Mouse (Mus musculus) adrenal gland, postnatal 25 days (tissue): ENCODE results near the gene Sdhc. TPM values are rescaled to one million over a fixed set of nuclear protein-coding genes. Genes with fewer than 3 reads are reported as not detected.

Source experiments
- DNase-seq: peaks from one replicate; pipeline ENCODE4 v3.0.0; 2021; ENCODE audit warnings: mixed read lengths
- long read RNA-seq: library from polyadenylated mRNA; stranded (forward); transcript quantifications from one replicate; pipeline ENCODE4 v2.0.0, GENCODE M21; 2021
- total RNA-seq: library from RNA; stranded (reverse); gene quantifications from 2 replicates; pipeline ENCODE4 v1.2.3, GENCODE M21; 2021

Sdhc gene
- 372 and 386 TPM in 2 replicates for total RNA-seq
- long read RNA-seq, transcript Sdhc-202 (6 exons, 3,171 nt), result major isoform, 37 of 69 reads
- long read RNA-seq, partial matches to known transcripts, result 12 of 69 reads
- long read RNA-seq, other reads (novel, unspliced or antisense), result 20 of 69 reads

DNA sequence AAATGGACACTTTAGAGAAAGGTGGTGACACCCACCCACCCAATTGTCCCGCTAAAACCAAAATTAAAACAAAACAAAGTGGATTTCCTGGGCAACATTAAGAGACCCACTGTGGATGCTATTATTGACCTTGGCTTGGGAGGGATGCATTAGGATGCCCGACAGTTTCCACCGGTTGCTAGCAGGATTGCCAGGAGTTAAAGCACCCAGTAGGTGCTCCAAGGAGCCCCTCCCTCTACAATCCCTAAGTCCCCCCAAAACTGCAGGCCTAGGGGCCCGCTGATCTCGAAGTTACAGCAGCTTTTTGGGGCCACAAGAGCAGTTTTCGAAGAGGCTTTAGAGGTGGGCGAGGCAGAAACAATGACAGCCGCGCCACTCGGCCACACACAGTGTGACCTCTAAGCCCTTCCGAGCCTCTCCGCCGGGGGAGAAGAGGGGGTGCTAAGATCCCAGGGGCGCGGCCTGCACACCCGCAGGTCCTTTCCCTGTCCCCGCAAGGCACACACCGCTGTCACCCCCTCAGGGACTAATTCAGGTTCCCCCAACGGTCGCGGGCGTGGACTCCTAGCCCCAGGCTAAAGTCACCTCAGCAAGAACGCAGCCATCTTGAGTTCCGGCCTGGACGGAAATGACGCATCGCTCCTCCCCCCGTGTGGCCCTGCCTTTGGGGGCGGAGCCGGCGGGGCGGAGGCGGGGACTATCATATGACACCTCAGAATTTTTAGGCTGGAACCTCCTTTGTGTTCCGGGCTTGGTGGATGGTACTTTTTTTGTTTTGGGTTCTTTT lies at the start of gene Sdhc, which contains the start of gene Mpz:
Gene Sdhc (minus strand): TSS at position 630 of the 787 bp plus-strand sequence.
Gene Mpz (plus strand): TSS at position 738 of the 787 bp plus-strand sequence.
- peak; percentile 95 for DNase-seq

DNA sequence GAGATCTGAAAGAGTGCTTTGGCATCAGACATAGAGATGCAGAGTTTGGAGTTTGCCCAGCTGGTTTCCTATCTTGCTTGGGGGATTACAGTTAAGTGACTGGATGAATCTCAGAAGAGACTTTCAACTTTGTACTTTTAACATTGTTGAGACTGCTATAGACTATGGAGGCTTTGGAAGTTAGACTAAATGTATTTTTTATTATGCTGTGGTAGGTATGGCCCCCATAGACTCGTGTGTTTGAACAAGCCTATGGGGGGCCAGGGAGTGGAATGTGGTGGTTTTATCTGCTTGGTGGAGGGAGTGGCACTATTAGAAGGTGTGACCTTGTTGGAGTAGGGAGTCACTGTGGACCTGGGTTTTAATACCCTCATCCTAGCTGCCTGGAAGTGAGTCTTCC lies 49.1 kb upstream of the Sdhc start:
- DNase-seq, result no peak

DNA sequence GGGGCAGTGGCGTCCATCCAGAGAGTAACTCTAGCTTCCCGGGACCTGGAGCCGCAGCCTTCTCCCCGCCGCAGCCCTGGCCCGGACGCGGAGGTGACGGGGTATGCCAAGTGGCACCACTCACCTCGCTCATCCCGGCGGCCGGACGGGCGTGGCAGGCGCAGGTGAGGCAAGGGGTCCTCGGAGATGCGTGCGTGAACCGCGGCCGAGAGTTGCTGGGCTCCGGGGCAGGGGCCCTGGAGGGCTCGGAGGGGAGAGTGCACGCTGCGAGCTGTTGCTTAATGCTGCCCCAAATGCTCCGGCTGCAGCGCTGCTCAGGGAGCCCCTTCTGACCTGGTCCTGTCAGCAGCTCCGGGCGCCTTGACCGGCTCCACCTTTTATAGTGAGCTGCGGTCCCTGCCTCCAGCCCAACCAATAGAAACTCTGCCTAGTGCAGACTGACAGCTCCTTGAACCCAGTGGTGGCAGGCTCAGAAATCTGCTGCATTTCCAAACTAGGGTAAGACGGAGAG lies 45.5 kb upstream of the Sdhc start, which contains the start of gene Pcp4l1:
Gene Pcp4l1 (minus strand): TSS at position 382 of the 511 bp plus-strand sequence.
- peak; percentile 68 for DNase-seq

GRCm38 (mm10) chr1:171195046-171195822 lies 44.8 kb upstream of the Sdhc start:
- no peak for DNase-seq

DNA sequence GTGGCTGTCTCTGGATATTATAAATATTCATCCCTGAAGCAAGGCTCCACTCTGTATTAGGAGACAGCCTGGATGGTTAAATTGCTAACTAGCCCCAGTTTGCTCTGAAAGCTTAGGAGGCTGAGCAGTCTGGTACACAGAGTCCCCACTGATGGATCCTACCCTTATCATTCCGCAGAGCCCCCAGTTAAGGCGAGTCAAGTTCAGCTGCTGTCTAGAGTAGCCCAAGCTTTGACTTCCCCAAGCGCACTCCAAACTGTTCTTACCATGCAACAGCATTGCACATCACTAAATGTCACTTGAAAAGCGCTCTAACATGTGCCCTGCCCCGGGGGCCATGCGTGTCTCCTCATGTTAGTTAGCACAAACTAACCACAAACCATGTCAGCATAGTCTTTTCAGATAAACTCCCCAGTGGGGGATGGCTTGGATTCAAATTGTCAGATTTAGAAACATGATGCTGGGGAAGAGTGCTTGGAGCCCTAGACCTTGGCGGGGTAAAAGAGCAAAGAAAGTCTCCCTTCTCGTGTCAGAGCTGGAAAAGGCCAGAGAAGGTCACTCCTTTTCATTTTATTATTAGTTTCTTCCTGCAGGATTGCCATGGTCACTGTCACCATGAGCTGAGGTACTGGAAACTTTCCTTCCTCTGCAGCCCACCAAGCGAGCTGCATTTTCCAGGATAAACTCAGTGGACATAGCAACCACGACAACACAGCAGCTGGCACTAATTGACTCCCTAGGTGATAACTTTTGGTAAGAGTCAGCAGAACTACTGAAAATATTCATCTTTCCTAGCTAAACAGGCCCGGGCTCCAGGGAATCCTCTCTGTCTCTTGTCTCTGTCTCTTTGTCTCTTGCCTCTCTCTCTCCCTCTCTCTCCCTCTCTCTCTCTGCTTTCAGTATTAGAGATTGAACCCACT lies 43.8 kb upstream of the Sdhc start:
- no peak for DNase-seq

- DNase-seq, result no peak
Observed at GRCm38 (mm10) chr1:171193093-171193840, 42.9 kb upstream of the Sdhc start.

- no peak for DNase-seq
Observed at GRCm38 (mm10) chr1:171192283-171192682, 41.9 kb upstream of the Sdhc start.

- no peak for DNase-seq
Observed at GRCm38 (mm10) chr1:171190832-171191231, 40.4 kb upstream of the Sdhc start.

- DNase-seq, result no peak
Observed at GRCm38 (mm10) chr1:171189476-171190114, 39.2 kb upstream of the Sdhc start.

- DNase-seq, result no peak
Observed at GRCm38 (mm10) chr1:171189046-171189445, 38.6 kb upstream of the Sdhc start.

- no peak for DNase-seq
Observed at GRCm38 (mm10) chr1:171187851-171188700, 37.7 kb upstream of the Sdhc start.

DNA sequence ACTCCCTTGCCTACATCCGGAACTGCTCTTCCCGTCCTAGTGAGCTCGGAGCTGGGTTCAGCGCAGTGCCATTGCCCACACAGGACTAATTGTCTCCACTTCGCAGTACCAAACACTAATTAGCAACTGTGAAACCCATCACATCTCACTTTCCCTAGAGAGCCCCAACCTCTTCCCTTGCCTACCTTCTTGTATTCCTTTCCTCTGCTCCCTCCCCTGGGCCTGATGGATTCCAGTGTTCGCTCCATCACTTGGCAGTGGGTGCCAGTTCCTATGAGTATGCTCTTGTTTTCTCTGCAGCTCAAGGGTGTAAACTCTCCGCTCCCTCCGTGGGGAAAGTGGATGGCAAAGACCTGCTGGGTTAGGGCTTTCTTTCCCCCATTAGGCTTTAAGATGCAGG lies 35.3 kb upstream of the Sdhc start:
- DNase-seq, result no peak

DNA sequence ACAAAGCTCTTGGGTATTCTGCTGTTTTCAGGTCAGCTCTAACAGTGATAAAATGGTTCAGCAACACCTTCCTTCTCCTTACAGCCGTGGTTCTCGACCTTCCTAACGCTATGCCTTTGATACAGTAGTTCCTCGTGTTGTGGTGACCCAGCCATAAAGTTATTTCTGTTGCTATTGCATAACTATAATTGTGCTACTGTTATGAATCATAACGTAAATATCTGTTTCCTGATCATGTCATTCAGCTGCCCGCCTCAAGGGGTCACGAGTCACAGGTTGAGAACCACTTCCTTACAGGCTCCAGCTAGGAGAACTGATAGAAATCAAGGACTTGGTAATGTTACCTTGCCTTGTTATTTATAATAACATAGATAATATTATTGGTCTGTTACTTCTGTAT lies 33.9 kb upstream of the Sdhc start:
- peak; percentile 21 for DNase-seq

- DNase-seq, result no peak
Observed at GRCm38 (mm10) chr1:171183620-171184019, 33.2 kb upstream of the Sdhc start.

DNA sequence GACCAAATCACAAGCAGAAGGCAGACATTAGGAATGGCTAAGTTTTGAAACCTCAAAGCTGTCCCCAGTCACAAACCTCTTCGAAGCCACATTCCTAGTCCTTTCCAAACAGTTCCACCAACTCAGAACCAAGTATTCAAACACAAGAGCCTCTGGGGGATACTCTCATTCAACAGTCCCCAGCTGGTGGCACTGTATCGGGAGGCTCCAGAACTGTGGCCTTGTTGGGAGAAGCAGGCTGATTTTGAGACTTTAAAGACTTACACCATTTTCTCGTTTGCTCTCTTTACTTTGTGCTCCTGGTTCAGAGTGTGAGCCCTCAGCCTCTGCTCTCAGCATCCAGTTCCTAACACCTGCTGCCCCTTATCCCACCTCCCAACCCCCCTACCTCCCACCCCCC lies 32.6 kb upstream of the Sdhc start:
- DNase-seq, result no peak

GRCm38 (mm10) chr1:171179487-171180171 lies 29.2 kb upstream of the Sdhc start:
- peak; percentile 25 for DNase-seq

DNA sequence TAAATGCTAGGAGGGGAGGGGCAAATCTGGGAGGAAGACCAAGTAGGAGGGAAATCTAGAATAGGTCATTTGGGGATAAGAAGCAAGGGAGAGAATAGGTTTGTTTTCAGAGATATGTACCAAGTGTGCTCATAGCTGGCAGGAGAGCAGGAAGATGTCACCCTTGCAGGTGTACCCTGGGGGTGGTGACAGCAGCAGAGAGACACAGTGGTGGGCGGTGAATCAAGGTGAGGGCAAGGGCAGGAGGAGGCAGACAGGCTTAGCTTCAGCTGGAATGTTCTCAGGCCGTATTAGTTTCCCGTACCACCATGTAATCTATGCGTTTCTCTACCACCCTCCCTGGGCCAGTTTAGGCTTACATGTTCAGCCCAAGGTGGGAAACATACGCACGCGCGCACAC lies 22.4 kb upstream of the Sdhc start:
- no peak for DNase-seq

GRCm38 (mm10) chr1:171171138-171171537 lies 20.7 kb upstream of the Sdhc start:
- no peak for DNase-seq

GRCm38 (mm10) chr1:171169913-171170312 lies 19.5 kb upstream of the Sdhc start:
- DNase-seq, result no peak
